Mouse (Mus musculus): ENCODE data around the gene Gm17509. TPM values are rescaled to one million over a fixed set of nuclear protein-coding genes. Genes with fewer than 3 reads are reported as not detected.
"Not testable (repeated sequence)": the region's sequence is repeated elsewhere in the genome, so short reads cannot be mapped to it uniquely, and the experiment has no call there.

The Gm17509 gene
- polyA plus RNA-seq, 1 experiment from 2014 or later: not detected

DNA sequence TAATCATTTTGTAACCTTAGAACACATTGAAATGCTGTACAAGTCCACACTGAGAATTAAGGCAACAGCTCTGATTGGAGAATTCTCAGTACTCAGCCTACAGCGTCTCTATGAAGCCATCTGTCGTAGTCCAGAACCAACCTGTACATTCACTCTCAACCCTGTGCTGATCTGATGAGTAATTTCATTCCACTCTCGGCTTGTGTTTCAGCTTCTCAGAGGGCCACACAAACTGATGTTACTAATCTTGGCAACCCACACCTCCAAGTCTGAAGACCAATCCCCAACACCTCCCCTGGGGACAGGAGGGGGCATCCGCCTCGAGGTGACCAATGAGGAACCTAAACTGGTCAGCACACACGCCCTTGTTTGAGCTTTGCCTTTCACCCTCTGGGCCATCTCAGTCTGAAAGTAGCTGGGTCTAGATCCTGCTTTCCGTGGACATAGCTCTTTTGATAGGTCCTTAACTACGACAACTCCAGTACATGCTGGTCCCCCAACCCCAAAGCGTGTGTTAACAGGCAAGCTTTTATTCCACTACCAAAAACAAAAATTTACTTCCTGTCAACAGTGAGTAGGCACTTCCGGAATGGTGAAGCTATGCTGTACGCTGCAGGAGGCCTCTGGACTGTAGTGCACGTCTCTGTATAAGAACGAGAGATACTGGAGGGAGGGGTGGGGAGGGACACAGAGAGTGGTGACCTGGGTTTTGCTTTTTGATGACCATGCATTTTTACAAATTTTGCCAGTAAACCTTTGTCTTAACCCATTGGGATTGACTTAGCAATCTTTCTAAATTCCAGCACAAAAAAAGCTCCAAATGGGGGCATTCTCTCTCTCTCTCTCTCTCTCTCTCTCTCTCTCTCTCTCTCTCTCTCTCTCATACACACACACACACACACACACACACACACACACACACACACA, 25.0 kb downstream of the Gm17509 start:
- ATAC-seq (ENCODE audit: low read depth): no peak
- no peak overlapping the region for H3K27ac ChIP-seq (ENCODE audit: low read length)
- no peaks in the 10 kb centered on the region for H3K27me3 ChIP-seq (ENCODE audit: control insufficient read depth, insufficient read depth, low read depth, low read length)
- no peaks in the 10 kb centered on the region for H3K9me3 ChIP-seq (ENCODE audit: control insufficient read depth, low read length)
- H3K4me3 ChIP-seq (ENCODE audit: low read length): no peak overlapping the region
- 75% methylated on average over 13 of the region's 13 CpGs for WGBS
- H3K4me2 ChIP-seq (ENCODE audit: low read depth, low read length): no peak overlapping the region
- no peak overlapping the region for H3K9ac ChIP-seq (ENCODE audit: low read length)
- no peaks in the 10 kb centered on the region for H3K4me1 ChIP-seq (replicated peaks; ENCODE audit: control insufficient read depth, insufficient read depth, low read length)
- H3K36me3 ChIP-seq (ENCODE audit: control insufficient read depth, insufficient read depth, low read length): no peaks in the 10 kb centered on the region

GRCm38 (mm10) chr13:117193422-117193983, 27.4 kb downstream of the Gm17509 start:
- no peak overlapping the region for H3K9ac ChIP-seq (ENCODE audit: low read length)
- WGBS: 47% methylated on average over 7 of the region's 7 CpGs
- no peaks in the 10 kb centered on the region for H3K27me3 ChIP-seq (ENCODE audit: control insufficient read depth, insufficient read depth, low read depth, low read length)
- no peak overlapping the region for H3K4me2 ChIP-seq (ENCODE audit: low read depth, low read length)
- no peak overlapping the region for H3K27ac ChIP-seq (ENCODE audit: low read length)
- H3K9me3 ChIP-seq (ENCODE audit: control insufficient read depth, low read length): no peaks in the 10 kb centered on the region
- no peak for ATAC-seq (ENCODE audit: low read depth)
- no peaks in the 10 kb centered on the region for H3K36me3 ChIP-seq (ENCODE audit: control insufficient read depth, insufficient read depth, low read length)
- H3K4me3 ChIP-seq (ENCODE audit: low read length): no peak overlapping the region
- H3K4me1 ChIP-seq (replicated peaks; ENCODE audit: control insufficient read depth, insufficient read depth, low read length): no peaks in the 10 kb centered on the region

GRCm38 (mm10) chr13:117192161-117192560, 28.7 kb downstream of the Gm17509 start:
- Histone ChIP-seq H3K27ac (ENCODE audit: low read length) (no peak overlapping the region), H3K9me3 (ENCODE audit: control insufficient read depth, low read length) (no peaks in the 10 kb centered on the region), H3K27me3 (ENCODE audit: control insufficient read depth, insufficient read depth, low read depth, low read length) (no peaks in the 10 kb centered on the region), H3K4me2 (ENCODE audit: low read depth, low read length) (no peak overlapping the region), H3K9ac (ENCODE audit: low read length) (no peak overlapping the region), H3K36me3 (ENCODE audit: control insufficient read depth, insufficient read depth, low read length) (no peaks in the 10 kb centered on the region), H3K4me1 (replicated peaks; ENCODE audit: control insufficient read depth, insufficient read depth, low read length) (no peaks in the 10 kb centered on the region), H3K4me3 (ENCODE audit: low read length) (no peak overlapping the region)
- ATAC-seq (ENCODE audit: low read depth): no peak
- WGBS: 73% methylated on average over 5 of the region's 5 CpGs

GRCm38 (mm10) chr13:117185329-117185728, 35.5 kb downstream of the Gm17509 start:
- no peak overlapping the region for H3K27ac ChIP-seq (ENCODE audit: low read length)
- no peak for ATAC-seq (ENCODE audit: low read depth)
- H3K4me3 ChIP-seq (ENCODE audit: low read length): no peak overlapping the region
- no peak overlapping the region for H3K9ac ChIP-seq (ENCODE audit: low read length)
- H3K36me3 ChIP-seq (ENCODE audit: control insufficient read depth, insufficient read depth, low read length): no peaks in the 10 kb centered on the region
- no peaks in the 10 kb centered on the region for H3K9me3 ChIP-seq (ENCODE audit: control insufficient read depth, low read length)
- 72% methylated on average over 6 of the region's 6 CpGs for WGBS
- H3K4me2 ChIP-seq (ENCODE audit: low read depth, low read length): no peak overlapping the region
- no peaks in the 10 kb centered on the region for H3K4me1 ChIP-seq (replicated peaks; ENCODE audit: control insufficient read depth, insufficient read depth, low read length)
- no peaks in the 10 kb centered on the region for H3K27me3 ChIP-seq (ENCODE audit: control insufficient read depth, insufficient read depth, low read depth, low read length)

GRCm38 (mm10) chr13:117183288-117183687, 37.6 kb downstream of the Gm17509 start:
- no peak overlapping the region for H3K4me3 ChIP-seq (ENCODE audit: low read length)
- ATAC-seq (ENCODE audit: low read depth): no peak
- no peak overlapping the region for H3K9ac ChIP-seq (ENCODE audit: low read length)
- H3K27me3 ChIP-seq (ENCODE audit: control insufficient read depth, insufficient read depth, low read depth, low read length): no peaks in the 10 kb centered on the region
- H3K4me1 ChIP-seq (replicated peaks; ENCODE audit: control insufficient read depth, insufficient read depth, low read length): no peaks in the 10 kb centered on the region
- 60% methylated on average over 6 of the region's 6 CpGs for WGBS
- no peaks in the 10 kb centered on the region for H3K9me3 ChIP-seq (ENCODE audit: control insufficient read depth, low read length)
- H3K27ac ChIP-seq (ENCODE audit: low read length): no peak overlapping the region
- no peaks in the 10 kb centered on the region for H3K36me3 ChIP-seq (ENCODE audit: control insufficient read depth, insufficient read depth, low read length)
- H3K4me2 ChIP-seq (ENCODE audit: low read depth, low read length): no peak overlapping the region

- H3K9ac ChIP-seq (ENCODE audit: low read length); ATAC-seq (ENCODE audit: low read depth); H3K4me1 ChIP-seq (replicated peaks; ENCODE audit: control insufficient read depth, insufficient read depth, low read length); H3K36me3 ChIP-seq (ENCODE audit: control insufficient read depth, insufficient read depth, low read length); H3K27ac ChIP-seq (ENCODE audit: low read length); H3K9me3 ChIP-seq (ENCODE audit: control insufficient read depth, low read length); H3K27me3 ChIP-seq (ENCODE audit: control insufficient read depth, insufficient read depth, low read depth, low read length); H3K4me3 ChIP-seq (ENCODE audit: low read length); H3K4me2 ChIP-seq (ENCODE audit: low read depth, low read length): not testable (repeated sequence)
- WGBS: 81% methylated on average over 3 of the region's 3 CpGs
These were observed 40.0 kb downstream of the Gm17509 start for GRCm38 (mm10) chr13:117180912-117181311.

Other genes with a start within 250 kb of the Gm17509 start
- 9.6 and 10.1 TPM in 2 replicates for gene Parp8, start 195.5 kb downstream of the Gm17509 start, polyA plus RNA-seq (2015; fragmentation: Nextera tagmentation; extraction: Ambion mirVana)
- gene Emb, start 12.5 kb downstream of the Gm17509 start, polyA plus RNA-seq (2015; fragmentation: Nextera tagmentation; extraction: Ambion mirVana): 16.2 and 19.8 TPM in 2 replicates

Measured in lung, embryonic 16.5 days (tissue).